Mouse (Mus musculus): ENCODE results near the gene Nfe2.
A peak's percentile ranks its signal among the peaks of the same experiment; 100 is the strongest.

- TF ChIP-seq POLR2A (IDR thresholded peaks at IDR 0.05; ENCODE audit: insufficient read depth, low read depth, low read length) (no peak), CTCF (IDR thresholded peaks at IDR 0.05) (peak; percentile 18; the same call in 1 of the 2 replicates)
These were observed 35.2 kb upstream of the Nfe2 start for GRCm38 (mm10) chr15:103293375-103293774.

Data from heart, adult 2 months (tissue).